Mouse (Mus musculus) R1 (cell line): ENCODE measurements around the gene Bsph1.
"Not testable (repeated sequence)": the region's sequence is repeated elsewhere in the genome, so short reads cannot be mapped to it uniquely, and the experiment has no call there.

Experiments used
- DNase-seq: peaks from one replicate; pipeline ENCODE4 v3.0.0-alpha.2; 2018; ENCODE audit warnings: low read depth, low spot score

Gene Bsph1

DNA sequence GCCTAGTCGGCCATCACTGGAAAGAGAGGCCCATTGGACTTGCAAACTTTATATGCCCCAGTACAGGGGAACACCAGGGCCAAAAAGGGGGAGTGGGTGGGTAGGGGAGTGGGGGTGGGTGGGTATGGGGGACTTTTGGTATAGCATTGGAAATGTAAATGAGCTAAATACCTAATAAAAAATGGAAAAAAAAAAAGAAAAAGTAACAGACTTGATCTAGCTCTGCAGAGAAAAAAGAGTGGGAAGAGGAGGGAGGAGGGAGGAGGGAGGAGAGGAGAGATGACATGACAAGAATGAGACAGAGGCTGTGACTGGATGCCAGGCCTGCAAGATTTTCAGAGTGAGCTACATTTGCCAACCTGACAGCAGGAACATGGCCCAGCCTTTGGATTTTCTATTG lies at the start of gene Bsph1:
TSS of gene Bsph1 (plus strand) at position 301 of the 400 bp plus-strand sequence.
- not testable (repeated sequence) for DNase-seq

GRCm38 (mm10) chr7:13511539-13511938 lies 60.9 kb downstream of the Bsph1 start:
- peak; percentile 30 for DNase-seq
